Mouse (Mus musculus) urinary bladder, adult 18-20 months (tissue): ENCODE measurements around the gene Zfp462.
"Not testable (repeated sequence)": the region's sequence is repeated elsewhere in the genome, so short reads cannot be mapped to it uniquely, and the experiment has no call there.

ENCODE experiments used
- DNase-seq, 2 experiments: peaks; one replicate each; pipeline ENCODE4 v3.0.0; 2022; ENCODE audit warnings: low spot score in 2 of 2, mixed read lengths in 2 of 2

Zfp462 gene

DNA sequence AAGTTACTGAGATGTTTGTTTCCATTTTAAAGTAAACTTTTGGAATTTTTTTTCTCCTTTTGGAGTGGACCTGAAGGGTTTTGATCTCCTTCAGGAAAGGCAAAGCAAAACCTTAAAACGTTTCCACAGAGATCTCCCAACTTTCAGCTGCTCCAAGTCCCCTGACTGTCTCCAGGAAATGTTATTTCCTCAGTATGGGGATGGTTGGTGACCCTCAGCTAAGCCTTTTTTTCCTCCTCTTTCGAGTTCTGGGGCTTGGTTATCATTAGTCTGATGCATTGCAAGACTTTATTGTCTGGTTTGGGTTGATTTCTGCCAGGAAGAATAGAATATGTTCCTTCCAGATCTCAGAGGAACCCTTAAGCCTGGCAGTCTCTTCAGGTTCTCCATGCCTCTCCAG, 5.3 kb downstream of the Zfp462 start:
- no peak for DNase-seq

DNA sequence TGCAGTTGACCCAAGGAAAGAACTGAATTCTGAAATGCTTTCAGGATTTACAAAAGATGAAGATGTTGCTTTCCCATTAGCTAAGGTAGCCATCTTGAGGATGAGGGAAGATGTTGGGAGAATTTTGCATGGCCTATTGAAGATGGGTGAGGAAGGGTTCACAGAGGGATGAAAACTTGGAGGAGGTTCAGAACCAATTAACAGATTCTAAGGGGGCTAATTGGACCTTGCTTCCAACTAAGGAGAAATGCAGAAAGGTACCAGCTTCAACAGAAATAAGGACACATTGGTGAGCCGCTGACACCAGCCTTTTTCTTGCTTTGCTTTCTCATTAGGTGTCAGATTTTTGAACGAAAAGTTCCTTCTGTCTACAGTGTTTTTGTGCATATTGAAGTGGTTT, 6.0 kb downstream of the Zfp462 start:
- DNase-seq: no peak

DNA sequence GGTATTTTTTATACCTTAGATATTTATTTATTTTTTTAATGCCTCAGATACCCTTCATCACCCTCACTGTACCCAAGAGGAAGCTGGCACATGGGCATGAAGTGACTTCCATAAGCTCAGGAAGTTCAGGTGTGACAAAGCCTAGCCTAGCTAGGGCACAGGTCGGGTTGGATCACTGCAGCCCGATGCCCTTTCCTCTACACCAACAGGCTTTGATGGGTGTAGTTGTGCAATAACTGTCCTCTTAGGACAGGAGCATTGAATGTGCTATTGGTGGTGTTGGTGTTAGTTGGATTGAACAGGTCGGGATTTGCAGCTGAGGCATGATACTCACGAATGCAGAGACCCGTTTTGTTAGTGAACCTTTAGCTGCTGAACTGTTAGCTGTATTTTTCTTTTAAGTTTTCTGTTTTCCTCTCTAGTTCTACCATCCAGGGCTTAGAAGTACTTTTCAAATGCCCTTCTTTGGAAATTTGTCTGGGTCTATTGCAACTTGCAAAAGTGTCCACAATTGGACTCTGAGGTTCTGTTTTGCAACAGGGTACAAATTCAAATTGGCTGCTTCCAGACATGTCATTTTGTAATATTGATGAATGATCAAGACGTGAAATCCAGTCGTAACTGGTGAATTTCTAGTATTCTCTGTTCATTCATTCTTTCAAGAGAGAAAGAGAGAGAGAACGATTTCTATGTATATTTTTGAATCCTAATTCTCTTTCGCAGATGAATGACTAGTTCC, 9.0 kb downstream of the Zfp462 start:
- no peak for DNase-seq

DNA sequence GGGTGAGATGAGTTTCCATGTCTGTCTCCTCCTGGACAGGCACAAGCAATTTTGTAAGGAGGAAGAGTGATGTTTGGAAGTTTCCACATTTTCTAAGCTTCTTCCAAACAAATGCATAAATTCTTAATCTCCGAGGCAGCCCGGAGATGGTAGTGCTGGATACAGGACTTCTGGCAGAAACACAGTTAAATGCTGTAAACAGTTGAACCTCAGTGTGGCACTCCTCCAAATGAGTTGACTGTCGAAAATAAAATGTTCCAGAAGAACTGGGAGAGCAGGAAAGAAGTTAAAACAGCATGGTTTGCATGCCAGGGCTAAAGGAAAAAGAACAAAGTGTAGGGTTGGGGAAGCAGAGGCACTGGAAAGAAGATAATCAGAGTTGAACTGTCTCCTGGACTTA, 9.6 kb downstream of the Zfp462 start:
- no peak for DNase-seq

DNA sequence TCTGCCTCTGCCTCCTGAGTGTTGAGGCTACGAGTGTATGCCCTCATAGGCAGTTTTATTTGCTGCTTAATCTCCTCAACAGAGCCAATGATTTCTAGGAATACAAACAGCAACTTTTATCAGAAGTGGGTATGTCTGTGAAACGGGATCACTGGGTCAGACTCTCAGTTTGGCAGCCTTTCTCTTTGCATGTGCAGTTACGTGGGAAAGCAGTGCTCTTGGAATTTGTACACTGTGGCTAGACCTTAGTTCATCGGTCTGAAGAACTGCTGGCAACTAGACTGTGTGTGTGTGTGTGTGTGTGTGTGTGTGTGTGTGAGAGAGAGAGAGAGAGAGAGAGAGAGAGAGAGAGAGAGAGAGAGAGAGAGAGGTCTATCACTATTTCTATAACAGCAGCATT, 15.9 kb downstream of the Zfp462 start:
- DNase-seq: no peak

DNA sequence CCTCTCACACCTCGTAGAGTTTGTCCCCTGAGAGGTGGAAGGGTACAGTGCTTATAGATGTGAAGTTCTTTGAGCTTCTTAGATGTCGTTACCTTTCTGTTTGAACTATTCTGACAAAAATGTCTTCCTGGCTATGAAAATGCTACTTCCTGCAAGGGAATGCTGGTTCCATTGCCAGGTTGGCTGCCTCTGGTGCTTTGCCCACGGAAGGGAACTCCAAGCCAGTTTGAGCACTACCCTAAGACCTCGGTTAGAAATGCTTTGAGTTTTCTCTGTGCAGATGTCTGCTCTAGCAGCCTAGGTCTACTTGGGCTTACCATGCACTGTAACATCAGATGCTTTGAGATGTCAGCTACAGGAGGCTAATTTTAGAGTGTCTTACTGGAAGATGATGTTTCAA, 17.3 kb downstream of the Zfp462 start:
- DNase-seq: no peak

DNA sequence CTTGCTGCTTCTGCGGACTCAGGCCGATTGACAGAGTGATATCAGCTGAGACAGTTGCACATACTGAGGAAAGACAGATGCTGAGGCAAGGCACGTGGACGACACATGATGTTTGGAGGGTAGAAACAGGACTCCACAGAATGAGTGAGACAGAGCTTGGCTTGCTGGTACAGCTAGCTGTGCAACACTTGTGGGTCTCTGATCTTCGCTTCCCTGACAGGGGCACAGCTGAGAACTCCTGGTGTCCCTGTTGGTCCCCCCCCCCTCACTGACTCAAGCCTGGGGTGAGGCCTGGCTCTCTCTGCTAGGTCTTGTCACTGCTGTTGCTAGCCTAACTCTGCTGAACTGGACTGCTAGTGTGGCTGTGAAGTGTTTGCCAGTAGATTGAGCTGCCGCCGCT, 18.7 kb downstream of the Zfp462 start:
- no peak for DNase-seq

DNA sequence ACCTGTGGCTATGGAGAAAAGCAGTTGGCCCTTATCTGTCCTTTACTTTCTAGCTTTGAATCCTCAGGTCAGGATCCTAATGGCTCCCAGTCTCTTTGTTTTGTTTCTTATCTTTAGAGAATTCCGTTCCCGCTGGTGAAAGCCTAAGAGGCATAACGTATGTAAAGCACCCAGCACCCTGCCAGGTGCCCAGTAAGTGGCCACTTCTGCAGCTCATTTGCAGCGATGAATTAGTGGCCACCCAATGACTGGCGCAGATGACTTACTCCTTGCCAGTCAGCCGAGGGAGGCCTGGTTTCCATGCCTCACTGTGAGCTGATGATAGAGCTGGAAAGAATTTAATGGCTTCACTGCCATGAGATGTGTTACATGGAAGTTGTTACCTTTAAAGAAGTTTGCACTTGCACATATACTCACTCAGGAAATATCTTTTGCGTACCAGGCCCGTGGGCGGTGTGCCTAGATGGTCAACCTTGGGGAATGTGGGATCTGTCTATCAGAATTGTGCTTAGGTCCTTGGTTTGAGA, 20.4 kb downstream of the Zfp462 start:
- no peak for DNase-seq

DNA sequence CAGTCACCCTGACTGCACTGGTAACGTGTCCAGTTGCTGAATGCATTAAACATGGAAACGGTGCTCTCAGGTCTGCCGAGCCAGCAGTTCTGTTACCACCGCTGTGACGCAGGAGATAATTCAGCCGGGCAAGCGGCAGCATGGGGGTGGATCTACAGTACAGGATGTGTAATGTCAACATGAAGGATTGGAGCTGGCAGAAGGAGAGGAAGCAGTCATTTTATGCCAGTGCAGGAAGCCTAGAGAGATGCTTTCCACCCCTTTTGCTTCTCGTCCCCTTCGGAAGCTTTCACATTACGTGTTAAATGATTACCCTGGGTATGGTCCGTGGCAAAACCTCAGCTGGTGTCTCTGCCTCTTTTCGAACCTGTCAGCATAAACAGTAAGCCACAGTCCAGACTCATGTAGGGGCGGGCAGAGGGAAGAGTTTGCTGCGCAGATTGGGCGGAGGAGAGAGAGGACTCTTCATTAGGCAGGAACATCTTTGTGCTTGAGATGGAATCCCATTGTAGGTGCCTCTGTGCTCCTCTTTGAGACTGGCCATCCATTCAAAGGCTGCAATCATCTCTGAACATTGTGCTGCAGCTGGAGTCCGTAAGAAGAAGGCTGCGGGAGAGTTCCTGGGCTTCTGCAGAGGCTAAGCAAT, 21.4 kb downstream of the Zfp462 start:
- peak in 1 of 2 experiments; percentile 26 for DNase-seq

DNA sequence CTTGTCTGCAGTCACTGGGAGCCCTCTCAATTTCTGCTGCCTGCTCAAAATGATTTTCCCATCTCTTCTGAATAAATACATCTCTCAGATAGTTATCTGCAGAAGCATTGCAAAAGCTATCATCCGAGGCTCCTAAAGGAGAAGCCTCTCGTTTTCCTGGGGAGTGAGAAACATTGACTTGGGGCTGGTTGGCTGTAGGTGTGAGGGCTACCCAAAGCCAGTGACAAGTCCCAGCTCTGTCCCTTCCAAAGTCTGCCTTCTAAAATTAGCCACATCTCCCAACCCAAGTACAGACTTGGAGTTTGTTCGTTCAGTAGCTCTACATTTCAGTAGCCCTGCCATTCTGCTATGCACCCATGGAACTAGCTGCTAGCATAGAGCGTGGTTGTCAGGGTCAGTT, 22.3 kb downstream of the Zfp462 start:
- no peak for DNase-seq

DNA sequence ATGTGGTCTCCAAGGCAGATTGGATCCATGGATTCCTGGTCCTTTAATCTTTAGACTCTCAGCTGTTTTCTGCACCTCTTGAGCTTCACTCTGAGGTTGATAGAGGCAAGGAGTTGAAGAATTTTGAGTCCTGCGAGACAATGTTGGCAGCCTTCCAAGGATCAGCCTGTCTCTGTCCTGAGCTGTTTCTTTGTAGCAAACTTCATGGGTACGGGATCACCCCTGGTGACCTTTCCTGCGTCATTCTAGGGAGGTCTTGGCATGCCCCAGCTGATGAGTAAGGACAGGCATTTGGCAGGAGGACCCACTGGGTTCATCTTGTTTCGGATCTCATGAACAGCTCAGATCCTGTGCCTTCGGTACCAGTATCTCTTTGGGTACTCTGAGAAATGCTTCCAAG, 22.9 kb downstream of the Zfp462 start:
- no peak for DNase-seq

DNA sequence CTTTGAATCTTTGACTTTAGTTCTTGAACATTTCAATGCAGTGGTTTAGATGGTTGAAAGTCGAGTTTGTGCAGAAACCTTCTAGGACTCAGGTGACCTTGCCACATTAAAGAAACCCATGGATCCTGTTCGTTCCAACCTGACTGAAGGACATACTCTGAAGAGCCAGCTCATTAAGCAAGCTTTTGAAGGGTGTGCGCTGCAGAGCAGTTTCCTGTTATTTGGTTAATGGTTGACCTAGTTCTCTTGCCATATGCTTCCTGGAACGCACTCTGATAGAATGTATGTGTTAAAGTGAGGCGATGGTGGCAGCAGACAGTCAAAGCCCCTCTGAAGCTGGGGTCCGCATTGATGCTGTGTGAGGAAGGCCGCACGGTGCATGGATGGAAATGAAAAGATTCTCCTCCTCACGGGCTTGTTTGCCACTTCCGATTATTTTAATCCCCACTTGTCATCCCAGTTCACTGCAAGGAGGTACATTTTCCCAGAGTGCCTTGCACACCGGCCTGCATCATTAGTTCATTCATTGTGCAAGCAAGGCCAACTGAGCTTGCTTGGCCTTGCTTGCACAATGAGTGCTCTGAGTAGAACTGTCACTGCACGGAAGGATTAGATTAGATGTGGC, 24.9 kb downstream of the Zfp462 start:
- no peak for DNase-seq

DNA sequence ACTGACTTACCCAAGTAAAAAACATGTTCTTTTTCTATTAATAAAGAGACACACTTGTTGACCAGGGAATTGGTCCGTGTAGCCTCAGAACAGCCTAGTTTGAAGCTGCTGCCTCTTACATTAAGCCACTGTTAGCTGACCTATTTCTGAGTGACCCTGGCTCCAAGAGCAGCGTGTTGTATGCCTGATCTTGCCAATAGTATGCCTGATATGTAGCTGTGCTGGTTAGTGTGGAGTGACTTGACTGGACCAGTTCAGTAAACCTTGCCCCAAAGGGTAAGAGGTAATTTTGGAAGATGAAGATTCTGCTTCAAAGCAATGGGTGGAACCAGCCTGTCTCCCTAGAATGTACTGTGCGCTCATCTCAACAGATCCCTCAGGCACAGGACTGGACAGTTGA, 26.5 kb downstream of the Zfp462 start:
- DNase-seq: no peak

DNA sequence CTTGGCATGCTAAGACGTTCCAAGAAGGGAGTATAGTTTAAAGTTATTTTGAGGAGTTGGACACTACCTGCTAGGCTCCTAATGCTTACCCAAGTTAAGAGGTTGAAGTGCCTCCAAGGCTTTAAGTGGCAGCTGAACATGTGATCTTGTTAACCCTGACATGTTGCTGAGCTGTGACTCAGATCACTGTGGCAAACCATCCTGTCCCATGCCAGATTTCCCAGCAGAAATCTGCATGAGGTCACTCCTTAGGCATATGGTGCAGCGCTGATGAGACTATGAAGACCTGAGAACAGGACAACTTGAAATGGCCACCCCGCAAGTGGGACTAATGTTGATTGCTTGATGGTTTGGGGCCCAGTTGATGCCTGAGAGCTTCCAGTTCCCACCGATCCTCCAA, 27.2 kb downstream of the Zfp462 start:
- no peak for DNase-seq

DNA sequence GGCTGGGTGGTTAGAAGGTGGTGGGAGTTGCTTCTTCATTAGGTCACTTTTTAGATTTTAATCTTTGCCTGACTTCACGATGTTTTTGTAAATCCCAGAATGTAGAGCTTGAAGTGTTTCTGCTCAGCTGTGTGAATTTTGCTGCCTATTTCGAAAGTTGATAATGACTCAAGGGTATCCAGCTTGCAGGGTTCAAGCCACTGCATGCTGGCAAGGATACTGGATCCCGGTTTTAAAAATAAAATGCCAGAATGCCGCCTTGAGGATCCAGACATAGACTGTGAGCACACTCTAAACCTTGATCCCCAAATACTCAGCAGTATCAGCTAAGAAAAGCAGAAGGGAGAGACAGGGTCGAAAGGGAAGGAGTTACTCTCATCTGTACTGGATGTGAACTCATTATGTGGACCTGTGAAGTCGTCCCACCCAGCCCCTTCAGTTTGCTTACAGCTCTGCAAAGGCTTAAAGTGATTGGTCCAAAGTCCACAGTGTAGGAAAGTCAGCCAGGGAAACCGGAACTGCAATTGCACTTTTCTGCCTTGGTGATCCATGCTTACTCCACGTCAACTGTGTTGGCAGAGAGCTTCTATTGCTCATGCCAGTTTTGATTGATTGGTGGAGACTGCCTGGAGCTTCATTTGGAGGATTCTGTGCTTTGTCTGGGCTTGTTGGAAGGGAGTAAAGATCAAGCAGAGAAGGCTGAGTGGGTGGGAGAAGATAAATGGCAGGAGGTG, 28.1 kb downstream of the Zfp462 start:
- DNase-seq: no peak

DNA sequence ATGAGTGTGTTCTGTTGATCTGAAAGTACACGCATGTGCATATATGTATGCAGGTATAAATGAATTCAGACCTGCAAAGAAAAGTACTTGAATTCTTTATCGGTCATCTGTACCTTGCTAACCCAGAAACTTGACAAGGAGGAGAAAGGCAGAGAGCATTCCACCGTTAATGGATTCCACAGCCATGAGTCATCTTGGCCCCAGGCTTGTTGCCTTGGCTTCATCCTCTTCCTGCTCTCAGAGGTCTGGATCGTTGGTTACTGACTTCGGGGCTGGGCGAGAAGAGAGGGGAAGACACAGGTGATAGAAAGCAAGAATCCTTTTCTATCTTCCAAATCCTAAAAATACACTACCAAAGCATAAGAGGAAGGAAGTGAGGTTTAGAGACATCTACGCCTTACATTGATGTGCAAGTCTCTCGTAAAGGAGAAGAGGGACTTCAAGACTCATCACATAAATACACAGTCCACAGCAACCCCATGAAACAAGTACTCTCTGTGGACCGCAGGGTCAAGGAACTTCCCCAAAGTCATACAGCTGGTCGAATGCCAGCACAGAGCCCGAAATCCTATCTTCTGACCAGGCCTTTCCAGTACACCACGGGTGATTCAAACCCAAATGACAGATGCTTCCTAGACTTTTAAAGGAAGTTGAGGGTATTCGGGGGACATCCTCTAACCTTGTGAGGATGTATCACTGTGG, 35.1 kb downstream of the Zfp462 start:
- peak in 1 of 2 experiments; percentile 63 for DNase-seq

DNA sequence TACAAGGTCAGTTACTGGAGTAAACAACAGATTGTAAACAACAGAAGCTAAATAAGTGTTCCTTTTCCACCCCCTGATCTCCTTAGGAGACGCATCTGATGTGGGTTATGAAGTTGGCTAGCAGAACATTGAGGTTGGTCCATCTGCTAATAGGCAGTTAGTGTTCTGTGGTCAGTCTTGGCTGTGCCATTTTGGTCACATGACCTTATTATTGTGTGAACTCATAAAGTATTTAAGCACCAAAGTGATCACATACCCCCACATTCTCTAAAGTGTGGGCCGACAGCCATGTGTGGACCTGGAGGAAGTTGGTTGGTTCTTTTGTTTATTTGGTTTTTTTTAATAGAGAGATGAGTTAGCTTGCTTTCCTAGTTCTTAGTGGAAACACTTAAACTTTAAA, 39.7 kb downstream of the Zfp462 start:
- DNase-seq: no peak

DNA sequence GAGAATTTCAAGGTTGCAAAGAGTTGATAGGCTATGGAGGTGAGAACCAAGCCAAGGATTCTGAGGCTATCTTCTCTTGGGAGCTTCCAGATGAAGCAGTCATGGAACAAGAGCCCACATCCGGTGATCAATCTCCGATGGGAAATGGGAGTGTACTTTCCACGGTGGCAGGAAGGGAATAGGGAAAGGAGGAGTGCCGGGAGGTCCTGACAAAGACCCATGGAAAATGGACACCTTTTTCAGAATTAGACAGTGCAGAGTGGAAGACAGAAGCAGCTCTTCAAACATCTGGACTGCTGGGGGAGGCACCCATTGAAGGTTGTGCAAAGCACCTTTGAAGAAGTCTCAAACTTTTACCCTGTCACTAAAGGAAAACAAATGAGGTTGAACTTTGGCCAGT, 41.8 kb downstream of the Zfp462 start:
- DNase-seq: no peak

DNA sequence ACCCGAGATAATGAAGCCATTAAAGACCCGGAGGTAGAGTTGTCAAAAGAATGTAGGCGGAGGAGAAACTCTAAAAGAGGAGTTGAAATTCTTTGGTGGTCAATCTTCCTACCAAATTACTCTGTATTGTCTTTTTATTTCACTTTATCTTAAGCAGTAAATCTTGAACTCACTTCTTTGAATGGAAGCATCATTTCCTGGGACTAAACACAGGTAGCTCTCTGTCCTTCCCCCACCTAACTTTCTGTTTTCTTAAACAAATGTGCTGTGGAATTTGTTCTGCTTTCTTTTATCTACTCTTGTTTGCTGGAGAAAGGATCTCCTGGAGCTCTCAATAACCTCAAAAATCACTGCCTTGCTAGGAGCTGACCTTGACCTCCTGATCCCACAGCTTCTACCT, 42.4 kb downstream of the Zfp462 start:
- DNase-seq: no peak

DNA sequence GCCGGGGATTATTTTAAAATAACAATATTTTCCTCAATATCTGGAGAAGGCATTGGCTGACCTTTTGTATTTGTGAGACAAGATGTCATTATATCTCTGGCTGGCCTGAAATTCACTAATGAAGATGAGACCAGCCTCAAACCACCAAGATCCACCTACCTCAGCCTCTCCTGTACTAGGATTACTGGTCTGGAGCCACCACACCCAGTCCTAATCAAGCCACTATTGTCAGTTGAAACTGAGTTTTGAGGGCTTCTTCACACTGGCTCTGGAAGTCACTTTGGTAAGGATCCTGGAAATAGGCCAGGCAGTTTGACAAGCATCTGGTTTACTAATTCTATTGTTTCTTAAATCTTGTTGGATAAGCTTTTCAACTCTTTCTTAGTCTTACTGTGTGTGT, 43.1 kb downstream of the Zfp462 start:
- no peak for DNase-seq

DNA sequence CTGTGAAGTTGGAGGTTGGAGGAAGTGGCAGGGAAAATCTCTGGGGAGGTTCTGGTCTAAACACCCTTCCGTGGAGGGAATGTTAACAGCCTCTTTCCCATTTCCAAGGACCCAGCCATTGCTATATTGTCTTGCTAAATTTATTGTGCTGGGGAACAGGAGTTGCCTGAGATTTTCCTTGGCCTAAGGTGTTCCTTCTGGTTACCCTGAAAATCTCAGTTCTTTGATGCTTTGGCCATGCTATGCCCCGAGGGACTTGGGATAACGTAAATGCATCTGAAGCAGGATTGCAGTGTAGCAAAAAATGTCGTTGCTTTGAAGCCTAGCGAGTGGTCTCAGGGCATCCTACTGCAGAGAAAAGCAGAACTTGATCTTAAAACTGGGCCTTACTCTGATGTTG, 47.1 kb downstream of the Zfp462 start:
- no peak for DNase-seq

DNA sequence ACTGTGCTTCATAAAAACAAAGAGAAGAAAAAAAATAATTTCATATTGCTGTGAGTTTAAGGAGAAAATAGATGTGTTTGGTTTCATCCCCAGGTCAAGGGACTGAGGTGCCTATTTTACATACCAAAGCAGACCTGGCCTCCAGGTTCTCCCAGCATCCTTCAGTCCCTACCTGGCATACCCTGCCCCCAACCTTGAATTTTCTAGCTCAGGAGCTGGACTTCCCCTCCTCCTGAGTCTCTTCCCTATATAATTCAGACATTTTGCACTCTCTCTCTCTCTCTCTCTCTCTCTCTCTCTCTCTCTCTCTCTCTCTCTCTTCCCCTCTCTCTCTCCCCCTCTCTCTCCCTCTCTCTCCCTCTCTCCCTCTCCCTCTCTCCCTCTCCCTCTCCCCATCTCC, 48.2 kb downstream of the Zfp462 start:
- not testable (repeated sequence) for DNase-seq
